In genomic region chr6:77869313-77869712, GRCm38 (mm10) we compare ENCODE assay signal across 13 mouse cellular contexts.
"Had no signal": no experiment of that assay in that cellular context is flagged by ENCODE, and none has a peak within 500 bp of the region (broad histone marks: within the 10 kb centered on the region; RNA-seq: fewer than 3 reads in every experiment).

No protein-coding gene starts in this region.

- H3K4me1 ChIP-seq: limb, embryonic 10.5 days; liver, embryonic 15.5 days; megakaryocyte, embryonic 14.5 days; midbrain, embryonic 12.5 days had no signal

- H3K27me3 ChIP-seq: liver, embryonic 15.5 days; megakaryocyte, embryonic 14.5 days; midbrain, embryonic 12.5 days had no signal

- H3K4me3 ChIP-seq: left cerebral cortex, adult 2 months; limb, embryonic 10.5 days; liver, embryonic 15.5 days; megakaryocyte, embryonic 14.5 days; midbrain, embryonic 12.5 days had no signal

- H3K36me3 ChIP-seq: limb, embryonic 10.5 days; liver, embryonic 15.5 days; midbrain, embryonic 12.5 days had no signal

- ATAC-seq: inflammation-experienced regulatory T-cells, adult 6 months had no signal

- DNase-seq: kidney, adult 18-20 months; kidney, postnatal 25 days; lung, adult 2 months; thymus, postnatal 4 days had no signal

- H3K9ac ChIP-seq: liver, embryonic 15.5 days; midbrain, embryonic 12.5 days had no signal

- H3K27ac ChIP-seq: left cerebral cortex, adult 2 months; limb, embryonic 10.5 days; liver, embryonic 15.5 days; macrophage; midbrain, embryonic 12.5 days; stomach, postnatal 0 days had no signal

- H3K4me2 ChIP-seq: liver, embryonic 11.5 days; liver, embryonic 15.5 days; midbrain, embryonic 12.5 days had no signal

- H3K9me3 ChIP-seq: limb, embryonic 10.5 days; liver, embryonic 15.5 days; megakaryocyte, embryonic 14.5 days; midbrain, embryonic 12.5 days had no signal
